Mouse (Mus musculus) myocyte (in vitro differentiated cells): ENCODE results near the gene Fcrla. TPM values are rescaled to one million over a fixed set of nuclear protein-coding genes. Genes with fewer than 3 reads are reported as not detected.

Experiments
- H3K27me3 ChIP-seq: one replicate; pipeline ENCODE4 v1.6.1; 2011; ENCODE audit not compliant: control insufficient read depth, insufficient read depth, insufficient read length
- H3K36me3 ChIP-seq: one replicate; pipeline ENCODE4 v1.6.1; 2011; ENCODE audit not compliant: control insufficient read depth, insufficient read depth
- H3K4me2 ChIP-seq: one replicate; pipeline ENCODE4 v1.6.1; 2011; ENCODE audit warnings: low read depth, control low read depth
- H3K4me3 ChIP-seq: one replicate; pipeline ENCODE4 v1.5.1; 2011; ENCODE audit warnings: mild to moderate bottlenecking, control low read depth, moderate library complexity
- H3K79me2 ChIP-seq: one replicate; pipeline ENCODE4 v1.6.1; 2011; ENCODE audit not compliant: control insufficient read depth, insufficient read depth
- H3ac ChIP-seq: one replicate; pipeline ENCODE4 v1.6.1; 2011; ENCODE audit not compliant: control insufficient read depth, insufficient read length
- CEBPB ChIP-seq: IDR thresholded peaks from 2 replicates; pipeline ENCODE4 v1.6.1; 2011; ENCODE audit warnings: mild to moderate bottlenecking, moderate library complexity; ENCODE audit not compliant: poor library complexity, insufficient read depth, severe bottlenecking
- E2F4 ChIP-seq: IDR thresholded peaks from one replicate; pipeline ENCODE4 v1.6.1; 2011; ENCODE audit warnings: mild to moderate bottlenecking, control low read depth, moderate library complexity; ENCODE audit not compliant: insufficient read depth
- MAX ChIP-seq: IDR thresholded peaks from one replicate; pipeline ENCODE4 v1.6.1; 2011; ENCODE audit warnings: low read depth, mild to moderate bottlenecking, control low read depth
- MYOD1 ChIP-seq, 3 experiments: IDR thresholded peaks; one replicate each; pipeline ENCODE4 v1.6.1; 2011; ENCODE audit warnings: control low read depth in 2 of 3, low read depth in 2 of 3, mild to moderate bottlenecking in 2 of 3, moderate library complexity in 1 of 3; ENCODE audit not compliant: insufficient read length in 2 of 3, control insufficient read depth in 1 of 3
- MYOG ChIP-seq, 3 experiments: IDR thresholded peaks; one replicate each; pipeline ENCODE4 v1.6.1; 2011; ENCODE audit warnings: control low read depth in 2 of 3, low read depth in 2 of 3, mild to moderate bottlenecking in 2 of 3; ENCODE audit not compliant: insufficient read length in 2 of 3, control insufficient read depth in 1 of 3, insufficient read depth in 1 of 3
- POLR2A ChIP-seq: IDR thresholded peaks from one replicate; pipeline ENCODE4 v1.6.1; 2011; ENCODE audit warnings: low read depth, mild to moderate bottlenecking, control low read depth, moderate library complexity; ENCODE audit not compliant: insufficient read length
- POLR2AphosphoS2 ChIP-seq: IDR thresholded peaks from one replicate; pipeline ENCODE4 v1.6.1; 2011; ENCODE audit warnings: low read depth, control low read depth; ENCODE audit not compliant: insufficient read length
- REST ChIP-seq: IDR thresholded peaks from one replicate; pipeline ENCODE4 v1.6.1; 2011; ENCODE audit warnings: mild to moderate bottlenecking, control low read depth, moderate library complexity; ENCODE audit not compliant: insufficient read depth, insufficient read length
- SRF ChIP-seq: IDR thresholded peaks from one replicate; pipeline ENCODE4 v1.6.1; 2011; ENCODE audit warnings: low read depth; ENCODE audit not compliant: control insufficient read depth, insufficient read length
- TCF12 ChIP-seq: IDR thresholded peaks from one replicate; pipeline ENCODE4 v1.6.1; 2011; ENCODE audit warnings: mild to moderate bottlenecking, control low read depth; ENCODE audit not compliant: poor library complexity, insufficient read depth, severe bottlenecking
- TCF3 ChIP-seq: IDR thresholded peaks from one replicate; pipeline ENCODE4 v1.6.1; 2011; ENCODE audit warnings: low read depth, control low read depth; ENCODE audit not compliant: insufficient read length
- USF1 ChIP-seq: IDR thresholded peaks from one replicate; pipeline ENCODE4 v1.6.1; 2011; ENCODE audit warnings: low read depth, mild to moderate bottlenecking, control low read depth, moderate library complexity
- polyA plus RNA-seq: library from polyadenylated mRNA; unstranded; fragments of >200 nt; fragmentation: generic; extraction: Trizol; gene quantifications from one replicate; pipeline ENCODE4 v1.2.1, GENCODE M21; 2012; ENCODE audit warnings: missing spikeins

The Fcrla gene
- polyA plus RNA-seq, 1 experiment: not detected

DNA sequence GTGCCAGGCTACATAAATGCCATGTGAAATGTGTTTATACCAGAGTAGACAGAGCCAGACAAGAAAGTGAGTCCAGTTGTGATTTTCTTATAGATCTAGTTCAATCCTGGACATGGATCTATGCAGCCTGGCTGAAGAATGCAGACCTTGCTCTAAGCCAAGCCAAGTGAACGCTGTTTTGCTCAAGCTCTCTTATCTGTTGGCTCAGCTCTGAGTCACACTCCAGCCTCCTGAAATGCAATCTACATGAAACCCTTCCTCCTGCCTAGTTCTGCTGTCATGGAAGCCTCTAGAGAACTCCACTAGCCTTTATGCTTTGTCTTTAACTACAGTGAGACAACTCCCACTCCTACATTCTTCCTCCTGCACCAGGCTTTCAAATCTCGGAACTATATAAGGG is 34.9 kb upstream of the Fcrla start:
- H3K27me3 ChIP-seq: no peaks in the 10 kb centered on the region
- TF ChIP-seq E2F4 (no peak), CEBPB (peak; percentile 71)
- H3K4me2 ChIP-seq: peak overlapping the region; percentile 8
- no peaks in the 10 kb centered on the region for H3K79me2 ChIP-seq
- H3K36me3 ChIP-seq: no peaks in the 10 kb centered on the region
- no peak overlapping the region for H3ac ChIP-seq
- no peak overlapping the region for H3K4me3 ChIP-seq

DNA sequence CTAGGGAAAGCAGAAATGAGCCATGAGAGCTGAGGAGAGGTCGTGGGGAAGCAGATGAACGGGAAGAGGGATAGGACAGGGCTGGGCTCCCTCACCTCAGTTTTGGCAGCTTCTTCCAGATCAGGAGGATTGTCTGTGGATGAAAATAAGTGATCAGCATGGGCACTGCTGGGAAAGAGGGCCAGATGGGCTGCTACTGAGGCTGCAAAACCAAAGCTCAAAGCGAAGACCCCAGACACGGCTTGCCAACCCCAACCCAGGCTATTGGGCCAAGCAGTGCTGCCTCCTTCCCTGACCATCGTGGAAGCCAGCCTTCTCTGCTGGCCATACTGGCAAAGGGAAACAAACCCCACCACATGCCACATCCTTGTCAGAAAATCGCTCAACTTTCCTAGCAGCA is 33.7 kb upstream of the Fcrla start:
- Histone ChIP-seq H3K36me3 (no peaks in the 10 kb centered on the region), H3K4me3 (no peak overlapping the region), H3K4me2 (no peak overlapping the region), H3K27me3 (no peaks in the 10 kb centered on the region), H3ac (no peak overlapping the region), H3K79me2 (no peaks in the 10 kb centered on the region)
- TF ChIP-seq MYOG (IDR thresholded peaks at IDR 0.05; ENCODE audit: control insufficient read depth in 1 of 3, insufficient read depth in 1 of 3, insufficient read length in 2 of 3, low read depth in 2 of 3) (no peak), CEBPB (no peak), E2F4 (no peak), REST (no peak), TCF3 (no peak), USF1 (no peak), POLR2A (no peak), MAX (no peak), TCF12 (no peak), POLR2AphosphoS2 (no peak), SRF (no peak), MYOD1 (IDR thresholded peaks at IDR 0.05; ENCODE audit: control insufficient read depth in 1 of 3, insufficient read length in 2 of 3, low read depth in 2 of 3) (no peak)

DNA sequence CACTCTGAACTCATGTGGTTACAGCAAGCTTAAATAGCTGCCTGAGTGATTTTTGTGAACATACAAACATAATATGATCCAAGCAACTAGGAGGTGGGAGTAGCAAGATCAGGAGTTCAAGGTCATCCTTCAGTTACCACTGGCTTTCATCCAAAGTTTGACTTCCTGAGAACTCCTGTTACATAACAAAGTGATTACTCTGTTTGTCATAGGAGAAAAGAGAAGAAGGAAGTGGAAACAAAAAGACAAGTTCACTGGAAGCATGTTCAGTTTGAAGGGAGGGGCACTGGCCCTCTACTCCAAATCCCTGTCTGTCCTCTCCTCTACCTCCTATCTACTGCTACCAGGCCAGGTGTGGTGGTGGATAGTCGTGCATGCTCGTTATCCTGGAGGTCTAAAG is 32.4 kb upstream of the Fcrla start:
- Histone ChIP-seq H3K79me2 (no peaks in the 10 kb centered on the region), H3K4me3 (no peak overlapping the region), H3K4me2 (no peak overlapping the region), H3ac (no peak overlapping the region), H3K27me3 (no peaks in the 10 kb centered on the region), H3K36me3 (no peaks in the 10 kb centered on the region)
- TF ChIP-seq POLR2AphosphoS2: no peak
- no peak for TF ChIP-seq E2F4
- TF ChIP-seq MYOG (IDR thresholded peaks at IDR 0.05; ENCODE audit: control insufficient read depth in 1 of 3, insufficient read depth in 1 of 3, insufficient read length in 2 of 3, low read depth in 2 of 3): no peak
- TF ChIP-seq USF1: no peak
- TF ChIP-seq TCF12: no peak
- TF ChIP-seq SRF: no peak
- TF ChIP-seq POLR2A: no peak
- no peak for TF ChIP-seq CEBPB
- TF ChIP-seq MAX: no peak
- TF ChIP-seq REST: no peak
- no peak for TF ChIP-seq MYOD1 (IDR thresholded peaks at IDR 0.05; ENCODE audit: control insufficient read depth in 1 of 3, insufficient read length in 2 of 3, low read depth in 2 of 3)
- no peak for TF ChIP-seq TCF3

- Histone ChIP-seq H3K27me3 (no peaks in the 10 kb centered on the region), H3K79me2 (no peaks in the 10 kb centered on the region), H3ac (no peak overlapping the region), H3K36me3 (no peaks in the 10 kb centered on the region), H3K4me3 (no peak overlapping the region), H3K4me2 (no peak overlapping the region)
- TF ChIP-seq MYOG (IDR thresholded peaks at IDR 0.05; ENCODE audit: control insufficient read depth in 1 of 3, insufficient read depth in 1 of 3, insufficient read length in 2 of 3, low read depth in 2 of 3): no peak
- no peak for TF ChIP-seq MAX
- TF ChIP-seq TCF12: no peak
- TF ChIP-seq E2F4: no peak
- no peak for TF ChIP-seq REST
- TF ChIP-seq CEBPB: no peak
- no peak for TF ChIP-seq MYOD1 (IDR thresholded peaks at IDR 0.05; ENCODE audit: control insufficient read depth in 1 of 3, insufficient read length in 2 of 3, low read depth in 2 of 3)
- no peak for TF ChIP-seq SRF
- TF ChIP-seq POLR2AphosphoS2: no peak
- TF ChIP-seq TCF3: no peak
- TF ChIP-seq USF1: no peak
- no peak for TF ChIP-seq POLR2A
Measured at GRCm38 (mm10) chr1:170958225-170958624, 30.8 kb upstream of the Fcrla start.

DNA sequence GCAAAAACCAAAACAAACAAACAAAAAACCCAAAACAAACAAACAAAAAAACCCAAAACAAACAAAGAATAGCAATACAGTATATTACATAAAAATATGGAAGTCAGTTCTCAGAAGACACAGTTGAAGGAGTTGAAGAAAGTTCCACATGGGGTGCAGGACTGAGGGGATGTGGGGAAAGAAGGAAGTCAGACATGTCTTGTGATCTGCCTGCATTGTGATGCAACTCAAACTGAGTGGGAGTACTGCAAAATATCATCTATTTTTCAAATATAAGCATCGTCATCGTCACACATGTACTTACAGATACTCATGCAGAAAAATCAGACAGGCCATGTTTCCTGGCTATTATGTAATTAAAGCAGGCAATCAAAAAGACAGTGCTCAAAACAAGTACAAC is 25.8 kb upstream of the Fcrla start:
- Histone ChIP-seq H3ac (no peak overlapping the region), H3K36me3 (no peaks in the 10 kb centered on the region)

More for the DNA sequence above, 25.8 kb upstream of the Fcrla start:
- no peak for TF ChIP-seq SRF
- TF ChIP-seq TCF3: no peak
- TF ChIP-seq E2F4: no peak
- TF ChIP-seq CEBPB: no peak
- no peak overlapping the region for H3K4me3 ChIP-seq
- H3K4me2 ChIP-seq: no peak overlapping the region
- H3K27me3 ChIP-seq: no peaks in the 10 kb centered on the region
- no peaks in the 10 kb centered on the region for H3K79me2 ChIP-seq
